Mouse (Mus musculus): ENCODE data around the gene Ryr2. TPM values are rescaled to one million over a fixed set of nuclear protein-coding genes. Genes with fewer than 3 reads are reported as not detected.
"Not testable (repeated sequence)": the region's sequence is repeated elsewhere in the genome, so short reads cannot be mapped to it uniquely, and the experiment has no call there.

The Ryr2 gene
- polyA plus RNA-seq, 2 experiments from 2014 or later, result not detected

DNA sequence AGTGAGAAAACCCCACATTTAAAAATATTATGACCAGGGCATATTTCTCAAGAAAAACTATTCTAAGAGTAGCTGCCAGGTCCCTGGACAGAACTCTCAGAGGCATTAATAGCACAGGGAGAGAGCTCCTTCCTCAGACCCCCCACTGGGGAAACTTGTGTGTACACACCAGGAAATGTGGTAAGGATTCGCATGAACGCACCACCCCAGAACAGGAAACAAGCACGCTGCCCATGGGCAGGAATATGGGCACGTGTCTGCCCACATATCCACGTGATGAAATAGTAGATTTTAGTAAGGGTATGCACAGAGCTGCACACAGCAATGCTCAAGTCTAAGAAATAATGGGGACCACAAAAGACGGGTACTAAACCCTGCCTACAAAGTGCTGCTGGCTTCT, 72.8 kb downstream of the Ryr2 start:
- ATAC-seq, result no peak

DNA sequence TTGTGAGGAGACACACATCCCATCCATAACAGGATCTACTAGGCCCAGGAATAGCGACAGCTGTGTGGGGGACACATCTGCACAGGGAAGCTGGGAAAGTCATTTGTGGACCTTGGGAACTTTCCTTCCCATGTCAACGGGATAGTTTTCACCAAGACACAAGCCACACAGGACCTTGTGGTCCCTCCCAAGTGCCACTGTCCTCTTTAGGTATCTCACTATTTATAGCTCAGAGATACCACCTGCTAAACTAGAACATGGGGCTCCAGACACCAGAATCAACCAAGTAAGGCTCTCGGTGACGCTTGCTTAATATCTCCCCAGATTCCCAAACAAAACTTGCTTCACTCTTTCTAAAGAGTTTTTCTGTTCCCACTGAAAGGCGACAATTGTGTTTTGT, 73.5 kb downstream of the Ryr2 start:
- ATAC-seq, result no peak

DNA sequence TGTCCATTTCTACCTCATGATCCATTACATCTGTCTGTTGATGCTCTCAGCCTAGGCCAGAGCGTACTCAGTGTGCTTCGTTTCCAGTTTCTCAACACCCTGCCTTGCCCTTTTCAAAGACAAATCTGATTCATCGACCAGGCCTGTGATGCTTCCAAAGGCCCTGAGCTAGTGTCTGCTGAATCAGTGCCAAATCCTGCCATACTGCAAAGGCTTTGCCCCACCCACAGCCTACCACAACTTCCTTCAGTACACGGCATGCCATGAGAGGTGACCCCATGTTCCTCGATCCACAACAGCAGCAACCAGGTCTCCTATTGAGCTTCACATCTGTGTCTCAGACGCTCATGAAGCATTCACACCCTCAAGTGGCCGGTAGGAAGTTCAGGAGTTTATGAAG, 76.9 kb downstream of the Ryr2 start:
- ATAC-seq, result no peak

DNA sequence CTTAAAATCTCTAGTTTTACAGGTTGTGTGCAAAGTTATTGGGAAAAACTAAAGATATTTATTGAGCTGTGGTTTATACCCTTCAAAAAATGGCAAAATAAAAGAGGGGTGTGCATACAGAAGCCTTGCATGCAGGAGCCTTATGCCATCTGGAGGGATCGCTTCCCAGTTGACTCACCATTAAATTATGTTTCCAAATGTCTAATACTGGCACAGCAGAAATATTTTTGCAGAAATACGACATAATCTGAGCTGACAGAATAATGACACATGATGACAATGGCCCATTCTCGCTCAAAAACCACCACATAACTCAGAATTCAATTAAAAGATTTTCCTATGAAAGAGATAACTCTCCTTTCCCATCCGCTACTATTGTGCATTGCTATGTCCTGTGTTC, 77.4 kb downstream of the Ryr2 start:
- ATAC-seq, result no peak

DNA sequence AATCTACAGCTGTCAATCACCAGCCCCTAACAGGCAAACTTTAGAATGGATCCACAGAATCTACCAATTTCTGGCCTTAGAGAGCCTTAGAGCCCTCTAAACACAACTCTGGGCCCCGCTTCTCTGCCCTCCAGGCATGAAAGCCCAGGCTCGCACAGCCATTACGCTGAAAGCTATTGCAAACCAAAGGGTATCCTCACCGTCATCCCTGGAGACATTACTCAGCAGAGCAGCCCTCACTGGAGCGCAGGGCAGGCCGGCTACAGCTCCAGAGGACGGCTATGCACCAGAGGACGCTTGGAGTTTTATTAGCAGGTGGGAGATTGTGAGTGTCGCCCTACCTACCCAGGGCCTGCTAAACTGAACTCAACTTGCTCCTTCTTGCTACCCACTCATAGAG, 88.7 kb downstream of the Ryr2 start:
- ATAC-seq, result no peak

DNA sequence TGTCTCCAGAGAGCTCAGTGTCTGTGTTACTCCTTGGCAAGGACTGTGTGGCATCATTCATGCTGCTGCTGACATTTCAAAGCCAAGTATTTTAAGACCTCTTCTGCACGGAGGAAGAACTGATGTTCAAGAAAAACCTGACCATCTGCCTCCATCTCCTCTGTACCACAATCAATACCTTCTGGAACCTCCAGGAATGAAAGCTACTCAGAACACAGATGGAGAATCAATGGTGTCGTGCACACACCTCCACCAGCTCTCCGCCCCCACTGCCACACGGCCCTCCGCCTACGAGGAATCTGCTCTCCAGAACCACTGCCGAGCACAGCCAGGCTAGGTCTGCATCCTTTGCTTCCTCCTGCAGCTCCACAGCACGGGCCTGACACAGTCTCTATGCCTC, 92.8 kb downstream of the Ryr2 start:
- ATAC-seq, result no peak

DNA sequence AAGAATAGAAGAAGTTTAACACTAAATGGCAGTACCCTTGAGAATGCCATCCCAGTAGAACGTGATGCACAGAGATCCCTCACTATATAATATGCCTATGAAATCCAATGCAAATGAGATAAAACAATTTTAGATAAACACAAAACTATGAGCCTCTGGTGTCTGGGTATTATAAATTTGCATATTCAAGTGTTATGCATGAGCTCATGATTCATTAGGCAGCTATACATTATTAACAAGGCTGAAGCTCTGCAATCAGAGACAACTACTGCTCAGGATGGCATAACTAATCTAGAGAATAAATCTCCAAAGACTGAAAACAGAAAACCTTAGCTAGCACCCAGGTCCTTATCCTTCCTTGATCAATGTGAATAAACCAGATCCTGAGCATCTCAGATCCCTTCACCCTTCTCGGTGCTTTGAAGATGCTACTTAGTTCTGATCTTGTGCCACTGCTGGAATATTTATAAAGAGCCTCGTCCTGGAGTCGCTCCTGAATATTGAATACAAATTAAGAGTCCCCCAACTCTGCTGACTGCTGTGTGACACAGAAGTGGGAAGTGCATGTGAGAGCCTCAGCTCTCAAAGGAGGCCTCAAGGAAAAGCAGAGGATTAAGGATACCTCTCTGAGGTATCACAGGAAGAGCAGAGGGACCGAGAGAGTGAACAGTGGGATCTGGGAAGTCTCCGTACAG, 97.6 kb downstream of the Ryr2 start:
- no peak for ATAC-seq

DNA sequence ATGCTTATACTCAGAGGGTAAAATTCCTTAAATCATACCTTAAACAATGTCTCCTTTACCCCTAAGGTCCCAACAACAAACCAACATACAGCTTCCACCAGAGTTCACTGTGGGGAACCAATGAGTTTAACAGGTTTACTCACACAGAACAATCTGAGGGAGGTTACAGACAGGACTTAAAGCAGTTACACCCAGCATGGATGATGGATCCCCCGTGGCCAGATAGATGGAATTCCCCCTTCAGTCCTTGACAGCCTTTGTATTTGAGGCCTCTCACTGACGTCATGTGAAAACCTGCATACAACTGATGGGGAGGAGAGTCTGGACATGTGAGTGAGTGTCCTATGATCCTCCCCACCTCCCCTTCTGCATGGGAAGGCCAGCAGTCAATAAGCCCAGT, 99.2 kb downstream of the Ryr2 start:
- ATAC-seq, result no peak

DNA sequence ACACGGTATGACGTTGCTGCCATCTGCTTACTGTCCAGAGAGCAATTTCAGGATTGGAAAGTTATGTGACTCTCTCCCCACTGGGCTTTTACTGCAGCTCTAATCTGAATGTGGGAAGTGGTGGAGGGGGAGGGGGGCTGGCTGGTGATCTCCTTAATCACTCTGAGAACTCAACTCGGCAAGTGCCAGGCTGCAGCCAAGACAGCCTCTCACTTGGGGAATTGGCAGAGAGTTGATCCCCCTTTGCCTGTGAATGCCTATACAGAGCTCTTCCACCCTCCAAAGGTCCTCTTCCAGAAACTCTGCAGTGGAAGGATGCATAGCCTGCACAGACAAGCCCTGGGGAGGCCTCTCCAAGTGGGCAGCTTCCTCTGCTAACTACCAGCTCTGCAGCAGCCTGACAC, 104.9 kb downstream of the Ryr2 start:
- no peak for ATAC-seq

DNA sequence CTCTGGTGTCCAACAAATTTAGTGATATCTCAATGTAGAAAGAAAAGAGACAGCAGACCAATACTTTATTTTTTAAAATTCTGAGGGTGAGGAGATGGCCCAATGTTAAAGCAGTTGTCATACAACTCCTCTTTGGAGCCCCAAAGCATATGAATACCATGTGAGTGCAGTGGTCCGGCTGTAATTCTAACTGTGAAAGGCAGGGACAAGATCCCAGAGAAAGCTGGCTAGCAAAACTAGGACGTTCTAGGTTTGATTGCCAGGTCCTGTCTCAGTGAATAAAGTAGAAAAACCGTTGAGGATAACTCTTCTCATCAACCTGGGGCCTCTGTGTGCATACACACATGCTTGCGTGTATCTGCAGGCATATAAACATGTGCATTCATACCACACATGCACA, 106.9 kb downstream of the Ryr2 start:
- no peak for ATAC-seq

DNA sequence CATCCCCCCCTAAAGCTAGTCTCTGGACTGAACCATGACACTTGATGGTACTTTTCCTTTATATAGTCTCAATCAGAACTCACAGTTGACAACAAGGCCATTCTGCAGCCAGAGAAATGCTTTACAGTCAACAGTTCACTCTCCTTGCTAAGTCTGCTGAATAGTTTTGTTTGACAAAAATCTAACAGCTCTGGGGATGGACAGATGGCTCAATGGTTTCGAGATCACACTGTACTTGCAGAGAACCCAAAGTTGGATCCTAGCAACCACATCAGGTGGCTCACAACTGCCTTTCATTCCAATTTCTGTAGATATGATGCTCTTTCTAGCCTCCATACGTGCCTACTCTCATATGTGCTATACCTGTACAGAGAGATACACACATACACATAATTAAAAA, 109.4 kb downstream of the Ryr2 start:
- ATAC-seq, result no peak

DNA sequence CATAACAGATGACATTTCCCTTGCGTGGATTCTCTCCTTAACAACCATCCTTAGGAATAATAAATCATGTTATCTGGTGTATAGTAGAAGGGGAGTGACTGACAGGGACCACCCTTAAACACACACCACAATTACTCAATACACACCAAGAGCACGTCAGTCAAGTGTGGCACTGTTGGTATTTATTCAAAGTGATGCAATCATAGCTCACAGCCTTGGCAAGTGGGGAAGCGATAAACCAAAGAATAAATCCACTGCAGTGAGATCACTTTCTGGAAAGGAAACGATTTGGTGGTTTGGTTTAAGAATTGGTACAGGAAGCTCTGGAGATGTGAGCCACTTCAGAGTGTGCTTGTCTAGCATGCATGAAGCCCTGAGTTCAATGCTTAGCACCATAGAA, 119.2 kb downstream of the Ryr2 start:
- no peak for ATAC-seq

DNA sequence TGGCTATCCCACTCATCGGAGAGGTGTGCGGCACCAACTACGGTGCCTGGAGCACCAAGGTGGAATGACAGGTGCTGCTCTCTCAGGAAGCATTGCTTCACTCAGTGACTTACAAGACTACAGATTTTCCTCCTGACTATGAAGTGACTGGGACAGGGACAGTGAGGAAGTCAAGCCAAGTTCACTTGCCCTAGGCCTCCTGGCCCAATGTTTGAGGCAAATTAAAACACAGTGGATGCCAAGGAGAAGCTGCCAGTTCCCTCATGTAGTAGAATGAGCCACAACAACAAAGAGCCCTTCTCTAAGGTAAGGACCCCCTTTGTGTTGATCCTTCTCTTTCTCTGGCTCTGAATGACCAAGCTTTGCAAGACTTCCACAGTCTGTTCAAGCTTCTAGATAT, 121.7 kb downstream of the Ryr2 start:
- ATAC-seq, result no peak

DNA sequence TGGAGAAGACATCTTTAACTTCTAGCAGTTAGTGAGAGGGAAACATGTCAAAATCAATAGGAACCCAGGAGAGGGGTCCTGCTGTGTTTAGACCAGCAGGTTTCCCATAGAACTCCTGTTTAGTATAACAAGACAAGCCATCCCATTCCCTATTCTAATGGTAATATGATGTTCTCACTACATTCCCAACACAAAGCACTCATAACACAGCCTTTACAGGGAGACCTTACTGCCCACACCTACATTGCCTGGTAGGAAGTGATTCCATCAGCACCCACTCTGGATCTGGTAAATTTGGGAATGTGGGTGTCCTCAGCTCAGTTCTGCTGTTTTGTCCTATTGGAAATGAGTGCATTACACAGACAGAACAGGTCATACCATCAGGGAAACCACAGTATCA, 127.7 kb downstream of the Ryr2 start:
- no peak for ATAC-seq

DNA sequence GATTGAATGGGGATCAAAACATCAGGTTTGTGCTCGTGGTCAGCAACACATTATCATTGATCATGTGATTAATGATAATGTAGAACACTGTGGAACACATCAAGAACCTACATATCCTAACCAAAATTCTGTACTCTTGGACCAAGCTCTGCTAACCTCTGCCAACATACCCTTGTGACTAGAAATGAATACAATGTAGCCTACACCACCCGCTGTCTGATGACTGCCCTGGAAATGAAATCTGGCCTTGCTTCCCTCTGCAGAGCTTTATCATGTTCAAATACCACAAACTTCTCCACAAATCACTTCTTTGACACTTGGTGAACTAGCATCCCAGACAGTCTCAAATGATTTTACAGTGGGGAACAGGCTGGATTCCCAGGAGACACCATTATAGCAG, 128.4 kb downstream of the Ryr2 start:
- no peak for ATAC-seq

DNA sequence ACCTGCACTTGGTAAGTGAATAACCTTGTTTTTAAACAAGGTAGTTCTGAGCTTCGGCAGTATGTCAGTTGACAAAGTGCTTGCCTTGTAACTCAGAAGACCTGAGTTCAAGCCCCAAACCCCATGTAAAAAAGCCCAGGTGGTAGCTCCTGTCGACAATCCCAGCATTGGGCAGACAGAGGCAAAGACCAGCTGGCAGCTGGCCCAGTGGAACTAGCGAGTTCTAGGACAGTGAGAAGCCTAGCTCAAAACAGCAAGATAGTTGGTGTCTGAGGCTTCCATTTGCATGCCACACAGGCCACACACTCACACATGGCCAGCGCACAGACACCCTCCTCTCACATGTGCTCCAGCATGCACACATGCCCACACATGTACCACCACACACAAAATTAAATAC, 129.1 kb downstream of the Ryr2 start:
- no peak for ATAC-seq

DNA sequence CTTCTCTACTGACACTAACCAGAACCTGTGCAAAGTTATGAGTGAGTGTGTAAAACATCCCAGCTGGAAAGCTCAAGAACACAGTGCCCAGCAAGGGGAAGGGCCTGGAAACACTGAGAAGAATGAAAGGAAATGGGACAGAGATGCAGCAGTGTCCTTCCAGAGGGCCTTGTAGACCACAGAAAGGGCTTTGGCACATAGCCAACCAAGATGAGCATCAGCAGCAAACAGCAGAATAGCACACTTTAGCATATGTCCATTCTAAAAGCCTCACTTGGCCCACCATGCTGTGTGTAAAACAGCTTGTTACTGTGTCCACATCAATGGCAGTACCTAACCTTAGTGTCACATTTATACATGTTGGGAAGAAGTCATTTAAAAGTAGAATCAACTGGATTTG, 142.4 kb downstream of the Ryr2 start:
- ATAC-seq, result no peak

DNA sequence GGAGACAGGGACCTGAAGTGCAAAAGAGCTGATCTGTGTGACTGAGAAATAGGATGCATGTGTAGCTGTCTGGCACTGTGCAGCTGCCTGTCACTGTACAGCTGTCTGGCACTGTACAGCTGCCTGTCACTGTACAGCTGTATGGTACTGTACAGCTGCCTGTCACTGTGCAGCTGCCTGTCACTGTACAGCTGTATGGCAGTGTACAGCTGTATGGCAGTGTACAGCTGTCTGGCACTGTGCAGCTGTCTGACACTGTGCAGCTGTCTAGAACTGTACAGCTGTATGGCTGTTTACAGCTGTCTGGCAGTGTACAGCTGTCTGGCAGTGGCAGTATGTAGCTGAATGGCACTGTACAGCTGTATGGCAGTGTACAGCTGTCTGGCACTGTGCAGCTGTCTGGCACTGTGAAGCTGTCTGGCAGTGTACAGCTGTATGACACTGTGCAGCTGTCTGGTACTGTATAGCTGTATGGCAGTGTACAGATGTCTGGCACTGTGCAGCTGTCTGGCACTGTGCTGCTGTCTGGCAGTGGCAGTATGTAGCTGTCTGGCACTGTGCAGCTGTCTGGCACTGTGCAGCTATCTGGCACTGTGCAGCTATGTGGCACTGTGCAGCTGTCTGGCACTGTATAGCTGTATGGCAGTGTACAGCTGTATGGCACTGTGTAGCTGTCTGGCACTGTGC, 147.1 kb downstream of the Ryr2 start:
- ATAC-seq, result no peak

DNA sequence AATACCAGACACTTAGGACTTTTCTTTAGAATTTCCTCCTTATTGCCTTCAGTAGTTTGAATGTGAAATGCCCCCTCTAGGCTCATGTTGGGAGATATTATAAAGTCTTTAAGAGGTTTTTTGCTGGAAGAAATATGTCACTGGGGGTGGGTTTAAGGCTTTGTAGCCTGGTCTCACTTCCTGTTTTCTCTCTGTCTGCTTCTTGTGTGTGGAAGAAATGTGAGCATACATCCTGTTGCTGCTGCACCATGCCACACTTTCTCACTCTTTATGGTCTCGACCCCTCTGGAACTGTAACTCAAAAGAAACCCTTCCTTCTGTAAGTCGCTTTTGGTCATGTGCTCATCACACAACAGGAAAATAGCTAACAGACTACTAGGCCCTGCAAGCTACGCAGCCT, 147.9 kb downstream of the Ryr2 start:
- ATAC-seq, result no peak

DNA sequence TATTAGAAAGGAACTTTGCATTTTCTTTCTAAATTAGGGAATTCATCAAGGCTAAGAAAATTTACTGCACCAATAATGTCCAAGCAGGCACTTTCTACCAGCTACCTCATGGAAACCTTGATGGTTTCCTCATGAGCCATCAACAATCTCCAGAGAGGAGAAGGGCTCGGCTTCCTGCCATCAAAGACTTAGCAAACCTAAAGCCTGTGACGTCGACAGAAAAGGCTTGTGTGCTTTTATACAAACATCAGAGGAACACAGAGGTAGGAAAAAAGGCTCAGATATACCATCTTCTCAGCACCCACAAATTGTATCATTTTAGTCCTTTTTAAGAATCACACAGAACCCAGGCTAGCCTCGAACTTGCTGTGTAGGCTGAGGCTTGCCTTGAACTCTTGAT, 148.5 kb downstream of the Ryr2 start:
- ATAC-seq, result no peak

DNA sequence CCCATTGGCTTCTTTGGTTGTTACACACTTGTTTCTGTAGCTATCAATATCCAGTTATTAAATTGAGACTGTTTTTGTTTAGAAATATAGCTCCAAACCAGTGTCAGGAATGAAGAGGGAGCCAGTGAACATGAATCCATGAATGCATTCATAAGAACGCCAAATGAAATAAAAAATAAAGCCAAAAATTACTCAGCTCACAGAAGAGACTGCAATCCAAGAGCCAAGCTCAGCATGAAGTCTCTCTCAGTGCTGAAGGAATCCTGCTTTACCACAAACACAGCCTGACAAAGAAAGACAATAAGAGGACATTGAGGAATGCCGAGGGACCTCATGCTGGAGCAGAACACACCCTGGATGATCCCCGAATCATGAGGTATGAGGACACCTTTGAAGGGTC, 154.8 kb downstream of the Ryr2 start:
- ATAC-seq, result no peak

DNA sequence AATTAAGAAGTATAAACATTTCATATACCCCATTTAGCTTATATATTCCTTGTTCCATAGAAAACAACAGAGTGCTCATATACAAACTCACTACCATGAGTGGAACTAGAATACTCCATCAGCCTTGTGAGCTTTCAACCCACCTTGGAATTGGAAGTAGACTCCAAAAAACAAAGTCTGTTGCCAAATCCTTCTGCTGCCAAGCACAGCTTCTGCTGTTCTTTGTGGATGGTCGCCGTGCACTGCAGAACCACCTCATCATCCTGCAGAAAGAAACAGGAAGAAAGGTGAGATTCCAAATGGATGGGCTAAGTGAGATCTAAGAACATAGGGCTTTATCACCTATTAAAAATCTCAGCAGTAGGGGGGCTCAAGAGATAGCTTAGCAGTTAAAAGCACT, 161.0 kb downstream of the Ryr2 start:
- ATAC-seq, result no peak

DNA sequence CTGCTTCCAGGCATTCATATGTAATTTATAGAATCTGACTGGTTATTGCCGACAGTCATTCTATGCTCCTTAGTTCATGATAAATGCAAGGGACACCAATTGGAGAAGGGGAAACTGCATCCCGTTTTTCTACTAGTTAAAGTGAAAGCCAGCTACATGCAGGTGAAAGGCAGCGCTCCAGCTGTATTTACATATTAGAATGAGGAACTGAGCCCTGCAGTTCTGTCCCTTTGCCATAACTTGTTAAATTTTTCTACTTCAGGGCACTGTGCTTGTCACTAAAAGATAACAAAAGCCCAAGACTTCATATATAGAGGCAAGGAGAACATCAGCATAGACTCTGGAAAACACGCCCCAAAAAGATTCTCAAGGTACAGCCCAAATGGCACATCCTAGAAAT, 165.0 kb downstream of the Ryr2 start:
- ATAC-seq, result no peak

DNA sequence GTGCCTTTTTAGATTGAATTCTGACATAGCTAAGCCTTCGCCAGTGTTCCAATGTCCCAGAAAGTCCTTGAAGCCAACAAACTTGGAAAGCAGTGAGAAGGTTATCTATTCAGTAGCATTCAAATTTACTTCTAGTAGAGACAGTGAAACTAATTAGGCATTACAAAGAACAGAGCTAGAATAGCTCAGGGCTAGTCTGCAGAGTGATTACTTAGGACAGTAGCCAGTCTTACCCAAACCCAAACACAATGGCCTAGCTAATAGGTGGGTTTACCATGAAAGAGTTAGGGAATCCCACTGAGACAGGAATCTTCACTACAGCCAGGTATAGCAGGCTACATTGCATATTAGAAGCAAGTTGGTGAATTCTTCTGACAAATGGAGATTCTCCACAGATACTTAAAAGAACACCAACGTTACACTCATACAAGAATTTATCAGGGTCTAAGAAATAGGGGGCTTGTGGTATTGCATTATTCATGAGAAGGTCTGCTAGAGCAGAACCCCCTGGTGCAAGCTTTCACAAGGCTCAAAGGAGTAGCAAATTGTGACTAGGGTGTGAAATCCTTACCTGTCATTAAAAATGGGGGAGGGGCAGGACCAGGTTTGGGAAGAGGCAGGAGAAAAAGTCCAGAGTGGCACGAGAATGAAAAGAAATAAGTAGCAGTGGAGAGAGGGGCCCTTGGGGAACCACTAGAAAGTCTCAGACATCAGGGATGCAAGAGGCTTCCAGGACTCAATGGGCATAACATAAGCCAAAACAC, 172.3 kb downstream of the Ryr2 start:
- ATAC-seq, result not testable (repeated sequence)
